Mouse (Mus musculus): ENCODE results near the gene Gpr22. TPM values are rescaled to one million over a fixed set of nuclear protein-coding genes. Genes with fewer than 3 reads are reported as not detected.

The Gpr22 gene
- polyA plus RNA-seq (2021; fragmentation: Nextera tagmentation), result 37.3 and 37.5 TPM in 2 replicates
- long read RNA-seq, experiment 1, full-length matches to known transcripts, result 4 of 97 reads
- long read RNA-seq, experiment 1, partial matches to known transcripts, result 73 of 97 reads
- long read RNA-seq, experiment 1, other reads (novel, unspliced or antisense), result 20 of 97 reads
- long read RNA-seq, experiment 2, full-length matches to known transcripts, result 60 of 84 reads
- long read RNA-seq, experiment 2, partial matches to known transcripts, result 11 of 84 reads
- long read RNA-seq, experiment 2, other reads (novel, unspliced or antisense), result 13 of 84 reads

DNA sequence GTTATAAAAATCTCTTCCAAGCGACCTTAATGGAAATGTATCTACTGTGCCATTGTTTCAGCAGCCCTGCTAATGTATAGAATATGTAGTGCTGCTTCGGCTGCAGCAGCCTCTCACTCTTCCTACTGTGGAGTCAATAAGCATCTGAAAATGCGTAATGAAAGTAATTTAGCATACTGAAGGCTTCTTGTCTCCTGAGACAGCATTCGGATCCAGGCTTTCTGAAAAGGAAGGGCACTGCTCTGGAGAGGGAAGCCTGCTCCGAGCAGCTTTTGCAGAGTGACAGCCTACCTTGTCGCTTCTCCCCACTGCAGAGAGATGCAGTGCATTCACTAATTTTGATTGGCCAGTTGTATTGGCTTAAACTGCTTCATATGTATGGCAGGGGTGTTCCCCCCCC, at the start of gene Gpr22:
Gene Gpr22, minus strand, starts transcription at position 348 of the 400 bp plus-strand sequence.

Other genes starting within 250 kb of the Gpr22 start
- gene Cbll1, start 214.3 kb downstream of the Gpr22 start, polyA plus RNA-seq (2021; fragmentation: Nextera tagmentation), result 12.5 and 14.7 TPM in 2 replicates
- gene Slc26a4, start 154.0 kb downstream of the Gpr22 start, polyA plus RNA-seq (2021; fragmentation: Nextera tagmentation), result 4.4 and 4.8 TPM in 2 replicates
- 61.4 and 68.0 TPM in 2 replicates for gene Bcap29, start 79.3 kb downstream of the Gpr22 start, polyA plus RNA-seq (2021; fragmentation: Nextera tagmentation)
- gene Dus4l, start 59.1 kb downstream of the Gpr22 start, polyA plus RNA-seq (2021; fragmentation: Nextera tagmentation), result 4.8 and 5.8 TPM in 2 replicates
- gene Cog5, start 59.1 kb downstream of the Gpr22 start, polyA plus RNA-seq (2021; fragmentation: Nextera tagmentation), result 18.7 and 19.1 TPM in 2 replicates
- gene Hbp1, start 236.6 kb upstream of the Gpr22 start, polyA plus RNA-seq (2021; fragmentation: Nextera tagmentation), result 13.5 and 14.9 TPM in 2 replicates

Measured in layer of hippocampus, adult 6 months (tissue).